Mouse (Mus musculus) spleen, adult 2 months (tissue): ENCODE results near the gene Lrp3. TPM values are rescaled to one million over a fixed set of nuclear protein-coding genes. Genes with fewer than 3 reads are reported as not detected.

Experiments used
- DNase-seq, 2 experiments: peaks; one replicate each; pipeline versions ENCODE4 v3.0.0 to v3.0.0-alpha.2; 2012 to 2021; ENCODE audit warnings: low spot score in 2 of 2, low read depth in 1 of 2
- H3K27ac ChIP-seq: fragments of 200-500 bp; 2 replicates; pipeline ENCODE4 v1.5.1; 2012; ENCODE audit warnings: low read length, inconsistent platforms; ENCODE audit not compliant: insufficient read depth
- H3K27me3 ChIP-seq: fragments of 200-500 bp; 2 replicates; pipeline ENCODE4 v1.6.1; 2012; ENCODE audit warnings: mild to moderate bottlenecking, moderate library complexity, low read length, inconsistent platforms; ENCODE audit not compliant: control insufficient read depth, insufficient read depth
- H3K36me3 ChIP-seq: fragments of 200-500 bp; 2 replicates; pipeline ENCODE4 v1.6.1; 2012; ENCODE audit warnings: mild to moderate bottlenecking, low read length, inconsistent platforms; ENCODE audit not compliant: control insufficient read depth, insufficient read depth
- H3K4me1 ChIP-seq: fragments of 200-500 bp; 2 replicates; pipeline ENCODE4 v1.6.1; 2011; ENCODE audit warnings: inconsistent platforms; ENCODE audit not compliant: control insufficient read depth, insufficient read depth, insufficient read length
- H3K4me3 ChIP-seq: fragments of 200-500 bp; 2 replicates; pipeline ENCODE4 v1.5.1; 2011; ENCODE audit warnings: mild to moderate bottlenecking, inconsistent platforms; ENCODE audit not compliant: insufficient read depth, insufficient read length; ENCODE audit errors: extremely low read depth
- CTCF ChIP-seq: fragments of 200-500 bp; IDR thresholded peaks from 2 replicates; pipeline ENCODE4 v1.5.1; 2011; ENCODE audit warnings: mild to moderate bottlenecking, inconsistent platforms; ENCODE audit not compliant: insufficient read depth, insufficient read length, insufficient replicate concordance; ENCODE audit errors: extremely low read depth
- POLR2A ChIP-seq: fragments of 200-500 bp; IDR thresholded peaks from 2 replicates; pipeline ENCODE4 v1.6.1; 2011; ENCODE audit warnings: low read depth, low read length, inconsistent platforms
- WGBS: fragments of 180-500 bp; shearing (Covaris S2); methylation state at CpG from one replicate; pipeline ENCODE4 v1.1.7; 2018; 5-methylcytosine and 5-hydroxymethylcytosine counted together
- polyA plus RNA-seq: library from polyadenylated mRNA; depleted of rRNA; stranded (reverse); fragments of >200 nt; gene quantifications from 2 replicates; pipeline ENCODE4 v1.2.3, GENCODE M21; 2012; rRNA removed

Lrp3 gene
- polyA plus RNA-seq, 1 experiment: 3.6 TPM

DNA sequence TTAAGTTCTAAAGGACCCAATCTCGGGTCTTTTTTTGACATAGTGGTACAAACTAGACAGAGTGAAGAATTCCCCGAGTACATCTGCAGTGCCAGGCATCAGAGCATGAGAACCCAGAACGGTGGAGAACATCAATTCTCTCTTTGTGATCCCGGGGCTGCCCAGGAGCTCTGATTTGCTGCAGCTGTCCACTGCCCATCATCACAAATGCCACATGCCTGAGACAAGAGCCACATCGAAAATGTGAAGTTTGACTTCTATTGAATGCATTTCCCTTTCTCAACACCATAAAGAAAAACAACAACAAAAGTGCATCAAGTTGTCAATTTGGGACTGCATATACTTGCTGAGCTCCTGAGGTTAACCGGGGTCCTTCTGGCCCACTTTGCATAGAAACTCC lies 52.9 kb downstream of the Lrp3 start:
- Histone ChIP-seq H3K27me3 (no peaks in the 10 kb centered on the region), H3K4me3 (no peak overlapping the region), H3K4me1 (no peaks in the 10 kb centered on the region; the same call in 1 of the 2 replicates), H3K27ac (no peak overlapping the region), H3K36me3 (no peaks in the 10 kb centered on the region)
- DNase-seq: no peak
- TF ChIP-seq POLR2A (no peak), CTCF (no peak)
- 83% methylated on average over 6 of the region's 6 CpGs for WGBS

DNA sequence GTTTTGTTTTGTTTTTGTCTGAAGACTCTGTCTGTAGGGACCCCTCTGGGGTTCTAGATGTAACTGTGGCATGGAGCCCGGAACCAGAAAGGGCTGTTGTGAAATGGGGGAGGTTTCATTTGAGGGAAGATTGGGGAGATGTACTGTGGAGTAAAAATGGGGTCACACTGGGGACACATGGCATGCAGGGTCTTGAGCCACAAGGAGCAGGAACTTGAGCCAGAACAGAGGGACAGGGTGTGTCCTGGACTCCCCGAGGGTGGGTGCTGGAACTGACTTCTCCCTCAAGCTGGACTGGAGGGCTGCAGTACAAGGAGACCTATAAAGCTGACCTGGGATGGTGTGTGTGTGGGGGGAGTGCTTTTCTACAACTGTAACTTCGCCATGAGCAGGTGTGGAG lies 57.8 kb downstream of the Lrp3 start:
- WGBS: 38% methylated on average over 3 of the region's 3 CpGs
- no peak for DNase-seq
- H3K27me3 ChIP-seq: no peaks in the 10 kb centered on the region
- no peaks in the 10 kb centered on the region for H3K36me3 ChIP-seq
- TF ChIP-seq CTCF (no peak), POLR2A (no peak)
- no peak overlapping the region for H3K27ac ChIP-seq
- no peak overlapping the region for H3K4me3 ChIP-seq
- H3K4me1 ChIP-seq: peaks cover 3% of the 10 kb centered on the region; the same call in 1 of the 2 replicates

DNA sequence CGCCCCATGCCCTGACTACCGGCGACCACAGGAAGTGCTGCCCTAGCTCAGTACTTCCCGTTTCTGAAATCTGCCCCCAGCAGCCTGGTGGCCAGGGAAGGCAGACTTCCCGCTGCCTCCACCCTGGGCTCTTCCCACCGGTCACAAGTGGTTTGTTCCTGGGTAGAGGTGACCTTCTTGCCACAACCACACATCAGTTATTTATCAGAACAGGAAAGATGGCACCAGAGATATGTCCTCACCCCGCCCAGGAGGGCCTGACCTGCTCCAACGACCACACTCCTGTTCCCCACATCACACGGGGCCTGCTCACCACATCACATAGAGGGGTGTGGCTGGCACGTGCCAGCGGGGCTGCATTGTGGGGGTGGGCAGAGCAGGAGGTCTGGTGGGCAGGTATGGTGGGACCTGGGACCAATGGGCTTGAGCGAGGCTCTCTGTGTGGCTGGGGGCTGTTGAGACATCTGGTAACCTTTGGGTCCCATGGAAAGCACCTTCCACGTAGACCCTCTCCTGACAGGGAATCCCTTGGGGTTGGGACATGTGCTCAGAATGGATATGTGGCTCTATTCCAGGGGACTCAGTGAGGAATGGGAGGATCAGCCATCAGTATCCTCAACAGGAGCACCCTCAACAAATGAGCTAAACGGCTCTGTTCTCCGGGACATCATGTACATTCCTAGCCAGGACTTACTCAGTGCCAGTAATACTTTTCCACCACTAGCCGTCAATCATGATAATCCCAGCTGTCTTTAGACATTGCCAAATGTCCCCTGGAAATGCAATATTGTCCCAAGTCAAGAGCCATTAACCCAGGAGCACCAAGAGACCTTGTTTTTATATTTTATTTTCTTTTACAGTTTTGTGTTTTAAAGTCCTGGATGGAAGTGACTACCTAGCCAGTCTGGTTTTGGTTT lies 58.5 kb downstream of the Lrp3 start:
- WGBS: 22% methylated on average over 16 of the region's 16 CpGs
- no peak for DNase-seq
- Histone ChIP-seq H3K36me3 (no peaks in the 10 kb centered on the region), H3K4me3 (no peak overlapping the region), H3K27ac (no peak overlapping the region), H3K4me1 (peaks cover 3% of the 10 kb centered on the region; the same call in 1 of the 2 replicates), H3K27me3 (no peaks in the 10 kb centered on the region)
- TF ChIP-seq CTCF (no peak), POLR2A (no peak)

DNA sequence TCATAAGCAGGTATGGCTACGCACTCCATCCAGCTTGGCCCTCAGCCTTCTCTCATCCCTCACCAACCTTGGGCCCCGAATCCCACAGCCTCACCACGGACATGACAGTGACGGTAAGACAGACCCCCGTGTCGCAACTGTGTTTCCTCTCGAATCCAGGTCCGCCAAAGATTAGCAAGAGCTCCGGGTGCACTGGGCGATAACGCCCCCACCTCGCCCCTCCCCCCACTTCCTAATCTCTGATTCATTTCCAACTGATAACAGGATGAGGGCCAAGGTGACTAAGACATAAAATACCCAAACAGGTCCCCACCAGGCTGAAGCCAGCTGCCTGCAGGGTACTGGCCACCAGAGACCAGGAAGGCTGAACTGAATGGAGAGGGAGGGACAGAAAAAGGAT lies 60.8 kb downstream of the Lrp3 start:
- WGBS: 45% methylated on average over 12 of the region's 12 CpGs
- Histone ChIP-seq H3K36me3 (no peaks in the 10 kb centered on the region), H3K27ac (no peak overlapping the region), H3K4me3 (no peak overlapping the region), H3K27me3 (no peaks in the 10 kb centered on the region), H3K4me1 (peaks cover 3% of the 10 kb centered on the region; the same call in 1 of the 2 replicates)
- no peak for DNase-seq
- TF ChIP-seq POLR2A: no peak
- no peak for TF ChIP-seq CTCF

DNA sequence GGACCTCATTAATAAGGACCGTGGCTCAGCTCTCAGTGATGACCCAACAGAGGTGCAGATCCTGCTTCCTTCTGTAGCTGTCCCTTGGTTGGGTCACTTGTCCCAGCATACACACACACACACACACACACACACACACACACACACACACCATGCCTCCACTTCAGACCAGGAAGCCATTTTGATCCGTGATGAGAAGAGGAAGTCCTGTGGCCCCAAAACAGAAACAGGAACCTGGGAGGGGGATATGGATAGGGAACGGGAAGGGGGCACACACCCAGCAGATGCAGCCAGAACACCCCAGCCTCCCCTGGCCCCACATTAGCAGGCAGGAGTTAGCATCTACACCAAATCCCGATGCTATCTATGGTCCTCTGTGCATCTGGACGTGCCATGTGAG lies 64.4 kb downstream of the Lrp3 start:
- 37% methylated on average over 5 of the region's 5 CpGs for WGBS
- TF ChIP-seq POLR2A (no peak), CTCF (no peak)
- Histone ChIP-seq H3K27ac (no peak overlapping the region), H3K27me3 (no peaks in the 10 kb centered on the region), H3K4me1 (no peaks in the 10 kb centered on the region), H3K36me3 (no peaks in the 10 kb centered on the region), H3K4me3 (no peak overlapping the region)
- DNase-seq: no peak

Other genes starting within 250 kb of the Lrp3 start
- gene Cebpg, start 158.9 kb downstream of the Lrp3 start, polyA plus RNA-seq: 4.2 and 4.6 TPM in 2 replicates
- gene Cebpa, start 96.2 kb downstream of the Lrp3 start, polyA plus RNA-seq: 20.6 and 34.3 TPM in 2 replicates
- 1.3 and 1.5 TPM in 2 replicates for gene Slc7a10, start 29.1 kb downstream of the Lrp3 start, polyA plus RNA-seq
- 1.9 and 2.0 TPM in 2 replicates for gene Gpatch1, start 102.9 kb upstream of the Lrp3 start, polyA plus RNA-seq
- gene Rhpn2, start 118.7 kb upstream of the Lrp3 start, polyA plus RNA-seq: 0.48 and 0.88 TPM in 2 replicates
- 5.5 and 6.4 TPM in 2 replicates for gene Faap24, start 181.3 kb upstream of the Lrp3 start, polyA plus RNA-seq
- 11.0 and 15.4 TPM in 2 replicates for gene Cep89, start 181.5 kb upstream of the Lrp3 start, polyA plus RNA-seq
- 0.06 TPM in 1 of 2 replicates, not detected in the other for gene Slc7a9, start 233.3 kb upstream of the Lrp3 start, polyA plus RNA-seq